Mouse (Mus musculus): Measurements from ENCODE around the gene 8030474K03Rik. TPM values are rescaled to one million over a fixed set of nuclear protein-coding genes. Genes with fewer than 3 reads are reported as not detected.

The 8030474K03Rik gene
- polyA plus RNA-seq (2014; fragmentation: Nextera tagmentation; extraction: Ambion mirVana) = 0.21 TPM in 1 of 2 replicates, not detected in the other

GRCm38 (mm10) chrX:101794342-101794741 lies at the start of gene 8030474K03Rik, which contains the start of gene Gm4779:
Gene 8030474K03Rik (plus strand): TSS chrX:101794656.
Gene Gm4779 (minus strand): TSS chrX:101794423.
- Histone ChIP-seq H3K36me3 (ENCODE audit: control insufficient read depth, insufficient read depth, low read length) (no peaks in the 10 kb centered on the region), H3K27me3 (ENCODE audit: control insufficient read depth, insufficient read depth, low read length) (no peaks in the 10 kb centered on the region), H3K4me1 (ENCODE audit: control insufficient read depth, insufficient read depth, low read length) (no peaks in the 10 kb centered on the region), H3K9ac (replicated peaks; ENCODE audit: low read depth, low read length) (no peak within 1 kb of the TSS), H3K9me3 (ENCODE audit: control insufficient read depth, low read depth, low read length) (no peaks in the 10 kb centered on the region), H3K27ac (ENCODE audit: low read length) (no peak within 1 kb of the TSS), H3K4me2 (replicated peaks; ENCODE audit: low read depth, low read length) (no peak within 1 kb of the TSS), H3K4me3 (ENCODE audit: low read depth, low read length) (no peak within 1 kb of the TSS)
- 91% methylated on average over 35 of the region's 35 CpGs for WGBS
- ATAC-seq (ENCODE audit: insufficient number of reproducible peaks, insufficient read depth, low FRiP score, low read depth) = no peak

GRCm38 (mm10) chrX:101750144-101750543 lies 44.3 kb upstream of the 8030474K03Rik start:
- no peaks in the 10 kb centered on the region for H3K36me3 ChIP-seq (ENCODE audit: control insufficient read depth, insufficient read depth, low read length)
- H3K4me1 ChIP-seq (ENCODE audit: control insufficient read depth, insufficient read depth, low read length) = no peaks in the 10 kb centered on the region
- H3K9me3 ChIP-seq (ENCODE audit: control insufficient read depth, low read depth, low read length) = no peaks in the 10 kb centered on the region
- no peak overlapping the region for H3K4me3 ChIP-seq (ENCODE audit: low read depth, low read length)
- no peak overlapping the region for H3K27ac ChIP-seq (ENCODE audit: low read length)
- ATAC-seq (ENCODE audit: insufficient number of reproducible peaks, insufficient read depth, low FRiP score, low read depth) = no peak
- WGBS = 67% methylated on average over 4 of the region's 4 CpGs
- no peak overlapping the region for H3K4me2 ChIP-seq (replicated peaks; ENCODE audit: low read depth, low read length)
- H3K9ac ChIP-seq (replicated peaks; ENCODE audit: low read depth, low read length) = no peak overlapping the region
- no peaks in the 10 kb centered on the region for H3K27me3 ChIP-seq (ENCODE audit: control insufficient read depth, insufficient read depth, low read length)

GRCm38 (mm10) chrX:101754478-101754877 lies 40.0 kb upstream of the 8030474K03Rik start:
- Histone ChIP-seq H3K4me1 (ENCODE audit: control insufficient read depth, insufficient read depth, low read length) (no peaks in the 10 kb centered on the region), H3K27me3 (ENCODE audit: control insufficient read depth, insufficient read depth, low read length) (no peaks in the 10 kb centered on the region), H3K9ac (replicated peaks; ENCODE audit: low read depth, low read length) (no peak overlapping the region), H3K36me3 (ENCODE audit: control insufficient read depth, insufficient read depth, low read length) (no peaks in the 10 kb centered on the region), H3K4me2 (replicated peaks; ENCODE audit: low read depth, low read length) (no peak overlapping the region), H3K4me3 (ENCODE audit: low read depth, low read length) (no peak overlapping the region), H3K27ac (ENCODE audit: low read length) (no peak overlapping the region), H3K9me3 (ENCODE audit: control insufficient read depth, low read depth, low read length) (no peaks in the 10 kb centered on the region)
- no peak for ATAC-seq (ENCODE audit: insufficient number of reproducible peaks, insufficient read depth, low FRiP score, low read depth)
- WGBS = 62% methylated on average over 5 of the region's 5 CpGs

- Histone ChIP-seq H3K36me3 (ENCODE audit: control insufficient read depth, insufficient read depth, low read length) (no peaks in the 10 kb centered on the region), H3K27me3 (ENCODE audit: control insufficient read depth, insufficient read depth, low read length) (no peaks in the 10 kb centered on the region), H3K4me2 (replicated peaks; ENCODE audit: low read depth, low read length) (no peak overlapping the region), H3K4me3 (ENCODE audit: low read depth, low read length) (no peak overlapping the region), H3K27ac (ENCODE audit: low read length) (no peak overlapping the region), H3K9ac (replicated peaks; ENCODE audit: low read depth, low read length) (no peak overlapping the region), H3K9me3 (ENCODE audit: control insufficient read depth, low read depth, low read length) (no peaks in the 10 kb centered on the region), H3K4me1 (ENCODE audit: control insufficient read depth, insufficient read depth, low read length) (no peaks in the 10 kb centered on the region)
- 69% methylated on average over 5 of the region's 5 CpGs for WGBS
- ATAC-seq (ENCODE audit: insufficient number of reproducible peaks, insufficient read depth, low FRiP score, low read depth) = no peak
These were observed 29.8 kb upstream of the 8030474K03Rik start for GRCm38 (mm10) chrX:101764621-101765020.

GRCm38 (mm10) chrX:101765111-101765510 lies 29.3 kb upstream of the 8030474K03Rik start:
- 75% methylated on average over 4 of the region's 4 CpGs for WGBS
- ATAC-seq (ENCODE audit: insufficient number of reproducible peaks, insufficient read depth, low FRiP score, low read depth) = no peak
- H3K9ac ChIP-seq (replicated peaks; ENCODE audit: low read depth, low read length) = no peak overlapping the region
- H3K36me3 ChIP-seq (ENCODE audit: control insufficient read depth, insufficient read depth, low read length) = no peaks in the 10 kb centered on the region
- H3K4me2 ChIP-seq (replicated peaks; ENCODE audit: low read depth, low read length) = no peak overlapping the region
- no peak overlapping the region for H3K4me3 ChIP-seq (ENCODE audit: low read depth, low read length)
- H3K27me3 ChIP-seq (ENCODE audit: control insufficient read depth, insufficient read depth, low read length) = no peaks in the 10 kb centered on the region
- H3K9me3 ChIP-seq (ENCODE audit: control insufficient read depth, low read depth, low read length) = no peaks in the 10 kb centered on the region
- H3K4me1 ChIP-seq (ENCODE audit: control insufficient read depth, insufficient read depth, low read length) = no peaks in the 10 kb centered on the region
- no peak overlapping the region for H3K27ac ChIP-seq (ENCODE audit: low read length)

- H3K4me1 ChIP-seq (ENCODE audit: control insufficient read depth, insufficient read depth, low read length) = no peaks in the 10 kb centered on the region
- no peaks in the 10 kb centered on the region for H3K27me3 ChIP-seq (ENCODE audit: control insufficient read depth, insufficient read depth, low read length)
- H3K9me3 ChIP-seq (ENCODE audit: control insufficient read depth, low read depth, low read length) = no peaks in the 10 kb centered on the region
- no peak overlapping the region for H3K9ac ChIP-seq (replicated peaks; ENCODE audit: low read depth, low read length)
- ATAC-seq (ENCODE audit: insufficient number of reproducible peaks, insufficient read depth, low FRiP score, low read depth) = no peak
- H3K4me3 ChIP-seq (ENCODE audit: low read depth, low read length) = no peak overlapping the region
- H3K36me3 ChIP-seq (ENCODE audit: control insufficient read depth, insufficient read depth, low read length) = no peaks in the 10 kb centered on the region
- no peak overlapping the region for H3K4me2 ChIP-seq (replicated peaks; ENCODE audit: low read depth, low read length)
- no peak overlapping the region for H3K27ac ChIP-seq (ENCODE audit: low read length)
- 61% methylated on average over 7 of the region's 7 CpGs for WGBS
These were observed 27.2 kb upstream of the 8030474K03Rik start for GRCm38 (mm10) chrX:101767280-101767679.

- no peak for ATAC-seq (ENCODE audit: insufficient number of reproducible peaks, insufficient read depth, low FRiP score, low read depth)
- Histone ChIP-seq H3K4me1 (ENCODE audit: control insufficient read depth, insufficient read depth, low read length) (no peaks in the 10 kb centered on the region), H3K9me3 (ENCODE audit: control insufficient read depth, low read depth, low read length) (no peaks in the 10 kb centered on the region), H3K4me2 (replicated peaks; ENCODE audit: low read depth, low read length) (no peak overlapping the region), H3K9ac (replicated peaks; ENCODE audit: low read depth, low read length) (no peak overlapping the region), H3K27me3 (ENCODE audit: control insufficient read depth, insufficient read depth, low read length) (no peaks in the 10 kb centered on the region), H3K36me3 (ENCODE audit: control insufficient read depth, insufficient read depth, low read length) (no peaks in the 10 kb centered on the region), H3K27ac (ENCODE audit: low read length) (no peak overlapping the region), H3K4me3 (ENCODE audit: low read depth, low read length) (no peak overlapping the region)
- 55% methylated on average over 2 of the region's 2 CpGs for WGBS
These were observed 25.0 kb upstream of the 8030474K03Rik start for GRCm38 (mm10) chrX:101769478-101769877.

GRCm38 (mm10) chrX:101770307-101770706 lies 24.1 kb upstream of the 8030474K03Rik start:
- WGBS = 57% methylated on average over 3 of the region's 3 CpGs
- H3K9ac ChIP-seq (replicated peaks; ENCODE audit: low read depth, low read length) = no peak overlapping the region
- no peaks in the 10 kb centered on the region for H3K27me3 ChIP-seq (ENCODE audit: control insufficient read depth, insufficient read depth, low read length)

GRCm38 (mm10) chrX:101772035-101772434 lies 22.4 kb upstream of the 8030474K03Rik start:
- ATAC-seq (ENCODE audit: insufficient number of reproducible peaks, insufficient read depth, low FRiP score, low read depth) = no peak

More at GRCm38 (mm10) chrX:101770307-101770706, 24.1 kb upstream of the 8030474K03Rik start:
- no peak overlapping the region for H3K4me2 ChIP-seq (replicated peaks; ENCODE audit: low read depth, low read length)
- no peaks in the 10 kb centered on the region for H3K9me3 ChIP-seq (ENCODE audit: control insufficient read depth, low read depth, low read length)
- H3K27ac ChIP-seq (ENCODE audit: low read length) = no peak overlapping the region
- no peak overlapping the region for H3K4me3 ChIP-seq (ENCODE audit: low read depth, low read length)
- no peaks in the 10 kb centered on the region for H3K4me1 ChIP-seq (ENCODE audit: control insufficient read depth, insufficient read depth, low read length)
- ATAC-seq (ENCODE audit: insufficient number of reproducible peaks, insufficient read depth, low FRiP score, low read depth) = no peak
- no peaks in the 10 kb centered on the region for H3K36me3 ChIP-seq (ENCODE audit: control insufficient read depth, insufficient read depth, low read length)

More at GRCm38 (mm10) chrX:101772035-101772434, 22.4 kb upstream of the 8030474K03Rik start:
- Histone ChIP-seq H3K4me3 (ENCODE audit: low read depth, low read length) (no peak overlapping the region), H3K36me3 (ENCODE audit: control insufficient read depth, insufficient read depth, low read length) (no peaks in the 10 kb centered on the region), H3K9me3 (ENCODE audit: control insufficient read depth, low read depth, low read length) (no peaks in the 10 kb centered on the region), H3K4me2 (replicated peaks; ENCODE audit: low read depth, low read length) (no peak overlapping the region), H3K4me1 (ENCODE audit: control insufficient read depth, insufficient read depth, low read length) (no peaks in the 10 kb centered on the region), H3K27ac (ENCODE audit: low read length) (no peak overlapping the region), H3K9ac (replicated peaks; ENCODE audit: low read depth, low read length) (no peak overlapping the region), H3K27me3 (ENCODE audit: control insufficient read depth, insufficient read depth, low read length) (no peaks in the 10 kb centered on the region)
- 43% methylated on average over 5 of the region's 5 CpGs for WGBS
